Mouse (Mus musculus): ENCODE measurements around the gene Serpina3f.

Serpina3f gene

DNA sequence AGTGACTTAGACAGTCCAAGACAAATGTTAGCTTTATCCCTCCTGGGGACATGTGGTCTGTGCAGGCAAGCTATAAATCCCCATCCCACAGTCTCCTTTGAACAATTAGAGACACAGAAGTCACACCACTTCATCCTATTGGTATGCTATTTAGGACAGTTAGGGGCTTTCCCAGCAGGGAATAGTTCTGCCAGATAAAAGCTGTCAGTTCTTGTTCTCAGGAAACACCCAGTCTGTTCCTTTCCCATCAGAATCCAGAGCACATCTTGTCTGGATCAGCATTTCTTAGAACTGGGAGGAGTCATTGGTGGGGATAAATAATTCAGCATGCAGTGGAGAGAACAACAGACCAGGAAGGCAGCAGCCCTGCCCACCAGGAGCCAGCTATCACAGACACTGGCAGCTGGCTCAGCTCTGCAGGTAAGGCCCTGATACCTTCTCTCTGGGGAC is 33.2 kb downstream of the Serpina3f start:
- in situ Hi-C loops (cut with MboI; ENCODE audit: low sequenced_read_pairs), result no loop called here

DNA sequence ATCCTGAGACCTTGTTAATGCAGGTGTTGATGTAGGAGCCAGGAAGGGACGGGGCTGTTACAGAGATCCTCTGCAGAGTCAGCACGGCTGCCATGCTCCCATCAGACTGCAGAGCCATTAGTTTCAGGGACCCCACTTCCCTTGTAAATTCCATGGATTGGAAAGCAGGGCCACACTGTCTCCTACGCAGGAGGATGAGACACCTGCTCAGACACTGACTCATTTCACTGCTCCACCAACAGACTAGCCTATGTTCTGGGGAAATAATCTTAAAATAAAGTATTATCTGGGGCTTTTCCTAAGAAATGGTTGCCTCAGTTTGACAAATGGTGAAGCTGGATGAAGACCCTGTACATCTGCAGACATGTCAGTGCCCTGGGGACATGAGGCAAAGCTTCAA is 33.9 kb downstream of the Serpina3f start:
- in situ Hi-C loops (cut with MboI; ENCODE audit: low sequenced_read_pairs), result no loop called here

DNA sequence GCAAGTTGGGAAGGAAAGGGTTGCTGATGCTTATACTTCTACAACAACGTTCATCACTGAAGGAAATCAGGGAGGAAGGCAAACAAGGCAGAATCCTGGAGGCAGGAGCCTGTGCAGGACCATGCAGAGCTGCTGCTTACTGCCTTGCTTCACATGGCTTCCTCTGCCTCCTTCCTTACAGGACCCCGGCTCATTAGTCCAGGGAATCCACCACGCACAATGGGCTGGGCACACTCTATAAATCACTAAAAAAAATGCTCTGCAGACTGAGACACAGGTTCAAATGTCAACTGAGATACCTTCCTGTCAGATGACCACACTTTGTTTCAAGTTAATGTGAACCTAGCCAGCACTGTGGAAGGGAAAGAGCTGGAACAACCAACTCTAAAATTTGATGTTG is 46.7 kb downstream of the Serpina3f start:
- in situ Hi-C loops (cut with MboI; ENCODE audit: low sequenced_read_pairs), result no loop called here

DNA sequence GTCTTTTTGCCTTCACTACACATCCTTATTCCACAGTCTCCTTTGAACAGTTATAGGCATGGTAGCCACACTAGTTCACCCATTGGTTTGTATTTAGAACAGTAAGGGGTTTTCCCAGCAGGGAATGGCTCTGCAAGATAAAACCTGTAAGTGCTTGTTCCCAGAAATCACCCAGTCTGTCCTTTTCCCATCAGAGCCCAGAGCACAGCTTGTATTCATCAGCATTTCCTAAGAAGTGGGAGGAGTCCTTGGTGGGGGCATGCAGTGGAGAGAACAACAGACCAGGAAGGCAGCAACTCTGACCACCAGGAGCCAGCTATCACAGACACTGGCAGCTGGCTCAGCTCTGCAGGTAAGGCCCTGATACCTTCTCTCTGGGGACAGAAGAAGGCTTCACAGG is 48.5 kb downstream of the Serpina3f start, which contains the start of gene Serpina3i:
Gene Serpina3i (plus strand): TSS at position 260 of the 400 bp plus-strand sequence.
- in situ Hi-C loops (cut with MboI; ENCODE audit: low sequenced_read_pairs), result no loop called here

DNA sequence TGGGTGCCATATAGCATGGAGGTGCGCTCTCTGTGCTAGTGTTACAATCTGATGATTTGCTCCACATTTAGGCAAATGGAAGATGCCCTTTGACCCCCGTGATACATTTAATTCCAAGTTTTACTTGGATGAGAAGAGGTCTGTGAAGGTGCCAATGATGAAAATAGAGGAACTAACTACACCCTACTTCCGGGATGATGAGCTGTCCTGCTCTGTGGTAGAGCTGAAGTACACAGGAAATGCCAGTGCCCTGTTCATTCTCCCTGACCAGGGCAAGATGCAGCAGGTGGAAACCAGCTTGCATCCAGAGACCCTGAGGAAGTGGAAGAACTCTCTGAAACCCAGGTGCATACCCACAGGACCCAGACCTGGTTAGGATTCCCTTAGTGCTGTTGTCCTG is 52.0 kb downstream of the Serpina3f start:
- in situ Hi-C loops (cut with MboI; ENCODE audit: low sequenced_read_pairs), result no loop called here

Measured in CH12F3 (cell line).